ENCODE assay signal across 31 mouse cellular contexts in the genomic region with DNA sequence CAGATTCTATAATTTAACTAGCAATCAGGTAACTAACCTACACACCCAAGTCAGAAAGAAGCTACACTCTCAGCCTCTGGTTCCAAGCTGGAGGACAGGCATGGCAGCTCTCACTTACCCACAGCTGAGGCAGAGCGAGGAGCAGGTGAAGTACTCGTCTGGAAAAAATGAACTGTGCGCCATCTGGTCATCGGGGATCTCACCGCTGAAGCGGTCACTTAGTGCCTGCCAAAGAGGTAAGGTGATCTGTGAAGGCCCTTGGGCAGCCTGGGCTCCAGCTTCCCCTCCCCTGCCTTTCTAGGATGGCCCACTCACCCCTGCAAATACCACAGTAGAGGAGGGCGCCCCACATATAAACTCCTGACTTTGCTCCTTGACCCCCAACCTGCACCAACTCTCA. TPM values are rescaled to one million over a fixed set of nuclear protein-coding genes. Genes with fewer than 3 reads are reported as not detected.
DNase-seq lines count a peak whose midpoint lies in the region; ATAC-seq and TF ChIP-seq lines count a peak whose summit lies in the region.
"Had no signal": no experiment of that assay in that cellular context is flagged by ENCODE, and none has a peak within 500 bp of the region (broad histone marks: within the 10 kb centered on the region; RNA-seq: fewer than 3 reads in every experiment).

No protein-coding gene starts in this region.

- no peak for TF ChIP-seq CTCF in E14TG2a.4 (conservative IDR thresholded peaks at IDR 0.05; ENCODE audit: low read length)
- no peak for TF ChIP-seq CTCF in cerebellum, adult 2 months (IDR thresholded peaks at IDR 0.05; ENCODE audit: borderline replicate concordance, insufficient read depth, low read depth, low read length)
- no peak for TF ChIP-seq CTCF in intestine, postnatal 0 days (IDR thresholded peaks at IDR 0.05; ENCODE audit: low read depth)

- 0 out of 2 replicates have a peak overlapping the region, but pooled peaks have one; percentile 14 for H3K4me3 ChIP-seq in E14TG2a.4 (replicated peaks; ENCODE audit: low read length)
- H3K4me3 ChIP-seq in cerebellum, adult 2 months (replicated peaks; ENCODE audit: insufficient read depth, low read depth, low read length), result no peak overlapping the region
- H3K4me3 ChIP-seq in intestine, postnatal 0 days (ENCODE audit: low read depth, low read length), result no peak overlapping the region
- H3K4me3 ChIP-seq: embryonic facial prominence, embryonic 13.5 days; forebrain, embryonic 10.5 days; forebrain, embryonic 15.5 days; heart, embryonic 13.5 days; liver, embryonic 15.5 days; midbrain, embryonic 10.5 days; midbrain, embryonic 15.5 days; neural tube, embryonic 15.5 days had no signal

- H3K4me1 ChIP-seq in E14TG2a.4 (replicated peaks; ENCODE audit: low read depth, low read length), result peaks cover 86% of the 10 kb centered on the region
- no peaks in the 10 kb centered on the region for H3K4me1 ChIP-seq in cerebellum, adult 2 months (ENCODE audit: control insufficient read depth, insufficient read depth, low read length)
- H3K4me1 ChIP-seq in intestine, postnatal 0 days (replicated peaks; ENCODE audit: control insufficient read depth, insufficient read depth, low read length), result no peaks in the 10 kb centered on the region
- H3K4me1 ChIP-seq: embryonic facial prominence, embryonic 13.5 days; forebrain, embryonic 15.5 days had no signal

- 35% methylated on average over 7 of the region's 7 CpGs for WGBS in cerebellum, adult 2 months
- 93% methylated on average over 7 of the region's 7 CpGs for WGBS in intestine, postnatal 0 days

- no peak overlapping the region for H3K4me2 ChIP-seq in intestine, postnatal 0 days (replicated peaks; ENCODE audit: low read depth)
- H3K4me2 ChIP-seq: embryonic facial prominence, embryonic 13.5 days; forebrain, embryonic 15.5 days; heart, embryonic 13.5 days; hindbrain, embryonic 14.5 days; liver, embryonic 15.5 days; lung, embryonic 14.5 days; midbrain, embryonic 15.5 days; neural tube, embryonic 15.5 days had no signal

- no peak for TF ChIP-seq POLR2A in cerebellum, adult 2 months (IDR thresholded peaks at IDR 0.05; ENCODE audit: borderline replicate concordance, insufficient read depth, low read length)

- no peak overlapping the region for H3K9ac ChIP-seq in intestine, postnatal 0 days (ENCODE audit: low read depth, low read length)
- H3K9ac ChIP-seq: embryonic facial prominence, embryonic 13.5 days; forebrain, embryonic 15.5 days; heart, embryonic 13.5 days; hindbrain, embryonic 14.5 days; liver, embryonic 15.5 days; lung, embryonic 14.5 days; midbrain, embryonic 15.5 days; neural tube, embryonic 15.5 days had no signal

- H3K36me3 ChIP-seq in E14TG2a.4 (ENCODE audit: insufficient read depth, low read length), result peaks cover 88% of the 10 kb centered on the region
- H3K36me3 ChIP-seq in intestine, postnatal 0 days (ENCODE audit: control insufficient read depth, insufficient read depth), result peaks cover 61% of the 10 kb centered on the region

- H3K27me3 ChIP-seq in E14TG2a.4 (ENCODE audit: insufficient read depth, low read length), result no peaks in the 10 kb centered on the region
- H3K27me3 ChIP-seq in cerebellum, adult 2 months (ENCODE audit: control insufficient read depth, insufficient read depth, low read length), result no peaks in the 10 kb centered on the region
- no peaks in the 10 kb centered on the region for H3K27me3 ChIP-seq in intestine, postnatal 0 days (replicated peaks; ENCODE audit: control insufficient read depth, insufficient read depth, low read length)
- H3K27me3 ChIP-seq: CH12.LX; embryonic facial prominence, embryonic 13.5 days; forebrain, embryonic 15.5 days; heart, embryonic 13.5 days; liver, embryonic 15.5 days; midbrain, embryonic 15.5 days; neural tube, embryonic 15.5 days; Patski had no signal

- ATAC-seq in cerebellum, adult (ENCODE audit: insufficient number of reproducible peaks, low FRiP score, low TSS enrichment), result peak; percentile 61; the same call in 1 of the 2 replicates
- no peak for ATAC-seq in intestine, postnatal 0 days
- ATAC-seq: forebrain, embryonic 15.5 days; midbrain, embryonic 15.5 days; Patski had no signal

- H3K27ac ChIP-seq in cerebellum, adult 2 months (ENCODE audit: insufficient read depth, low read length), result no peak overlapping the region
- H3K27ac ChIP-seq in intestine, postnatal 0 days (ENCODE audit: low read depth, low read length), result no peak overlapping the region
- H3K27ac ChIP-seq: embryonic facial prominence, embryonic 13.5 days; forebrain, embryonic 10.5 days; forebrain, embryonic 15.5 days; heart, embryonic 13.5 days; hindbrain, embryonic 14.5 days; kidney, postnatal 0 days; liver, embryonic 15.5 days; midbrain, embryonic 10.5 days; midbrain, embryonic 15.5 days; neural tube, embryonic 15.5 days had no signal

- DNase-seq in cerebellum, postnatal 4 days (ENCODE audit: low spot score in 2 of 2), result no peak
- DNase-seq in cerebellum, adult 2 months, result peak; percentile 50 to 71
- DNase-seq in cerebellum, postnatal 25 days, result peak; percentile 62 to 69
- DNase-seq in right cerebral cortex, postnatal 36 days (ENCODE audit: low spot score in 2 of 2), result no peak
- no peak for DNase-seq in heart, adult 18-20 months
- DNase-seq: adrenal gland, postnatal 10 days; gastrocnemius, postnatal 10 days; heart, postnatal 10 days; kidney, adult 11 months; layer of hippocampus, adult 9-11 months; lung, embryonic 14.5 days; lung, postnatal 14 days; right cerebral cortex, postnatal 4 days; thymus, adult 2 months; thymus, postnatal 36 days had no signal

- no peaks in the 10 kb centered on the region for H3K9me3 ChIP-seq in E14TG2a.4 (ENCODE audit: low read length)
- H3K9me3 ChIP-seq in intestine, postnatal 0 days (ENCODE audit: control insufficient read depth), result no peaks in the 10 kb centered on the region
- H3K9me3 ChIP-seq: embryonic facial prominence, embryonic 13.5 days; forebrain, embryonic 10.5 days; forebrain, embryonic 15.5 days; G1E; heart, embryonic 13.5 days; liver, embryonic 15.5 days; midbrain, embryonic 10.5 days; midbrain, embryonic 15.5 days; neural tube, embryonic 15.5 days had no signal

RNA-seq across cellular contexts. Expression of gene Dcaf4, which starts 38.2 kb away (rescaled TPM):
- 34.1 and 34.8 TPM in 2 replicates for polyA plus RNA-seq in cerebellum, adult 2 months (2012; rRNA removed)
- polyA plus RNA-seq in intestine, postnatal 0 days (2015; fragmentation: Nextera tagmentation; extraction: Ambion mirVana), result 7.3 and 7.4 TPM in 2 replicates
- 10 to 100 TPM; 12.6 to 12.7 TPM for total RNA-seq in heart, adult 18-20 months (2021)

RNA-seq across cellular contexts. Expression of gene Zfyve1, which starts 38.5 kb away (rescaled TPM):
- 41.7 and 47.6 TPM in 2 replicates for polyA plus RNA-seq in cerebellum, adult 2 months (2012; rRNA removed)
- 8.1 and 9.7 TPM in 2 replicates for polyA plus RNA-seq in intestine, postnatal 0 days (2015; fragmentation: Nextera tagmentation; extraction: Ambion mirVana)
- 10 to 100 TPM; 15.3 to 15.5 TPM for total RNA-seq in heart, adult 18-20 months (2021)

Comparison
In these comparisons a context has a peak if more than half of its experiments do, and no peak if none do; other contexts are left out.
1. DNase-seq: peak in cerebellum, adult 2 months (2 of 2) and cerebellum, postnatal 25 days (2 of 2); none in cerebellum, postnatal 4 days (0 of 2), right cerebral cortex, postnatal 36 days (0 of 2) and heart, adult 18-20 months (0 of 2).